Mouse (Mus musculus) gastrocnemius, adult 2 months (tissue): ENCODE data around the gene Cep41. TPM values are rescaled to one million over a fixed set of nuclear protein-coding genes. Genes with fewer than 3 reads are reported as not detected.

Experiments used
- DNase-seq: peaks from one replicate; pipeline ENCODE4 v3.0.0; 2022
- H3K27ac ChIP-seq: fragments of 200-600 bp; 2 replicates; pipeline ENCODE4 v1.8.1; 2022; ENCODE audit warnings: mild to moderate bottlenecking
- H3K4me3 ChIP-seq: fragments of 200-600 bp; 2 replicates; pipeline ENCODE4 v1.8.1; 2022; ENCODE audit warnings: mild to moderate bottlenecking, moderate library complexity
- CTCF ChIP-seq: fragments of 200-600 bp; IDR thresholded peaks from 2 replicates; pipeline ENCODE4 v1.8.1; 2022; ENCODE audit warnings: antibody characterized with exemption, mild to moderate bottlenecking, moderate library complexity
- intact Hi-C: fragments of 180-260 bp; cut with DNase I; formaldehyde crosslinking; loops from one replicate; pipeline ENCODE4 v1.15.1; 2025
- total RNA-seq, 2 experiments: library from RNA; stranded (reverse); gene quantifications; 2 replicates each; pipeline ENCODE4 v1.2.3; 2021

Gene Cep41
- total RNA-seq, 2 experiments from 2014 or later: 0.20 to 1.6 TPM

DNA sequence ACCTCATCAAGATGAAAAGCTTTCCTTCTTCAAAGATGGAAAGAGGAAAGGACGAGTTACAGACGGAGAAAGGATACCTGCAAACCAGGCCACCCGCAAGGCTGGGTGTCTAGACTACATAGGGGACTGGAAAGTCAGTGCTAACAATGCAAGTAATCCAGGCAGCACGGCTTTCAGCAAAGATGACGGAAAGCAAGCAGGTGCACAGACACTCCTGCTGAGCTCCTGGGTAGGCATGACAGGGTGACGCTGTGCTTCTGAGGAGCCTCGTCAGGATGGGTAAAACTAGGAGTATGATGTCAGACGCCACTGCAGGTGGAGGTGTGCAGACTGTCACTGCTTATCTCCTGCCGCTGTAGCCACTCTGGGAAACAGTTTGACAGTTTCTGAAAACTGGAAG is 16.0 kb downstream of the Cep41 start:
- no peak for DNase-seq
- intact Hi-C loops: no loop called here
- no peak overlapping the region for H3K4me3 ChIP-seq
- no peak for TF ChIP-seq CTCF
- no peak overlapping the region for H3K27ac ChIP-seq

DNA sequence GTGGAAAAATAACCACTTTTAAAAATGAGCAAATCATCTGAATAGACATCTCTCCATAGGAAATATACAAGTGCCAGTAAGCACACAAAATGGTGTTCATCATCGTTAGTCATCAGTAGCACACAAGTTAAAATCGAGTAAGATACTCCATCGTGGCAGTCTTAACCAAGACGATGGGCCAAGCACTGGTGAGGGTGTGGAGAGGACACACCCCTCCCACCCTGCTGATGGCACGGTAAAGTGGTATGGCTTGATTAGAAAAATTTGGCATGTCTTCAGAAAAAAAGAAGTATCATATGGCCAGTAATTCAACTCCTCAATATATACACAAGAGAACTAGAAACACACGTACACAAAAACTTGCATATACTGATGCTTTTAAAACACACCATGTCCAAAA is 17.0 kb downstream of the Cep41 start:
- Histone ChIP-seq H3K4me3 (no peak overlapping the region), H3K27ac (no peak overlapping the region)
- DNase-seq: no peak
- intact Hi-C loops: no loop called here
- no peak for TF ChIP-seq CTCF

- TF ChIP-seq CTCF: no peak
- DNase-seq: peak; percentile 60
- H3K4me3 ChIP-seq: peak overlapping the region; percentile 70
- peak overlapping the region; percentile 73 for H3K27ac ChIP-seq
- intact Hi-C loops: no loop called here
Observed at GRCm38 (mm10) chr6:30675281-30675771, 18.2 kb downstream of the Cep41 start.

GRCm38 (mm10) chr6:30674714-30675280 is 18.8 kb downstream of the Cep41 start:
- no peak for TF ChIP-seq CTCF
- peak overlapping the region; percentile 70 for H3K4me3 ChIP-seq
- no peak for DNase-seq
- intact Hi-C loops: no loop called here
- H3K27ac ChIP-seq: peak overlapping the region; percentile 73

DNA sequence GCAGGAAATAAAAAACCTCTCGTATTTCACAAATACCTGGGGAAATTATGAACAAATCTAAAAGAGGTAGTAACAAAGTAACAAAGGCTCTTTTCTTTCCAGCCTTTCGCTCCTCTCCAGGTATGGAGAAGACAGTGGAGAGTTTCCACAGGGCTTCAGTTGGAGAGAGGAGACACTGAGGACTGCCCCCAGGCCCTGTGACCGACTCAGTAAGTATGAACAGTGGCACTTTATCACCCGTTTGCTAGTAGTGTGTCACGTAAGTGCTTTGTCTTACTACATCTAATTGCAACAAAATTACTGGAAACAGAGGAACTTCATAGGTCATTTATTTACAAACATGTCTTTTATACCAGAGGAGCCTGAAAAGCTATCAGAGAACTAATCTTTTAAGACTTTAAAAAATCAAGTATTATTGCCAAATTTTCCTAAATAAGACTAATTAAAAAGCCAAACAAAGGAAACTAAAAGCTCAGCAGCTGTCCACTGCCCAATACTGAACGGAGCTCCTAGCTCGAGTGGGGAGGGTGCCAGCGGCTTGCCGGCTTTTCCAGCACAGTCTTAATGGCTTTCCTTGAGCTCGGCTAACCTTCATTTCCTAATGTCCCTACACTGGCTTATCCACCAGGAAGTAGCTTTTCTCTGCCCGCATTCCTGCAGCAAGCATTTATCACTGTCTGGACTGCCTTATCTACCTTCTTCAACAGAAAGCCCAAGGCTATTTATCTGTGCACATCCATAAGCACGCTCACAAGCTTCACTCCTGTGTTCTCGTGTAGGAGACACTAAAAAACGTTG is 19.6 kb downstream of the Cep41 start:
- peak; percentile 56 for DNase-seq
- intact Hi-C loops: no loop called here
- Histone ChIP-seq H3K4me3 (peak overlapping the region; percentile 70), H3K27ac (peak overlapping the region; percentile 73)
- TF ChIP-seq CTCF: no peak

GRCm38 (mm10) chr6:30671696-30672095 is 21.9 kb downstream of the Cep41 start:
- H3K4me3 ChIP-seq: no peak overlapping the region
- TF ChIP-seq CTCF: no peak
- intact Hi-C loops: no loop called here
- DNase-seq: no peak
- no peak overlapping the region for H3K27ac ChIP-seq

DNA sequence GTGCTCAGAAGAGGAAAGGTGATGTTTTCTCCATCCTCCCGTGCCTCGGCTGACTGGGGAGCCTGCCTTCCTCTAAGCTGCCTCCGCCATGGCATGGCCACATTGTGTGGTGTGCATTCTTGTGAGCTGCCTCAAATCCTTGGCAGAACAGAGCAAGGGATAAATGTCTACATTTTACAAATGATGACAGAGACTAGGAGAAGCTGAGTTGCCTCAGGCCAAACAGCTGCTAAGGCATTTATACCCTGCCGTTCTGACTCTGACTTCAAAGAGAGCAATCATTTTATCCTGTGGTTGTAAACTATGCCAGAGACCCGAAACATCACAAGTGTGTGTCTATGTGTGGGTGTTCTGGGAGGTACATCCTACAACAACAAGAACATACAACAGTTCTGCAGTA is 26.0 kb downstream of the Cep41 start:
- no peak overlapping the region for H3K27ac ChIP-seq
- no peak for TF ChIP-seq CTCF
- no peak for DNase-seq
- intact Hi-C loops: no loop called here
- H3K4me3 ChIP-seq: no peak overlapping the region

- H3K27ac ChIP-seq: no peak overlapping the region
- no peak for DNase-seq
- TF ChIP-seq CTCF: no peak
- intact Hi-C loops: no loop called here
- H3K4me3 ChIP-seq: no peak overlapping the region
Observed at GRCm38 (mm10) chr6:30666043-30666442, 27.5 kb downstream of the Cep41 start.

GRCm38 (mm10) chr6:30665296-30665695 is 28.3 kb downstream of the Cep41 start:
- TF ChIP-seq CTCF: no peak
- no peak overlapping the region for H3K27ac ChIP-seq
- no peak for DNase-seq
- H3K4me3 ChIP-seq: no peak overlapping the region
- intact Hi-C loops: no loop called here

- intact Hi-C loops: no loop called here
- Histone ChIP-seq H3K4me3 (no peak overlapping the region), H3K27ac (no peak overlapping the region)
- DNase-seq: no peak
- no peak for TF ChIP-seq CTCF
Observed at GRCm38 (mm10) chr6:30664776-30665175, 28.8 kb downstream of the Cep41 start.

DNA sequence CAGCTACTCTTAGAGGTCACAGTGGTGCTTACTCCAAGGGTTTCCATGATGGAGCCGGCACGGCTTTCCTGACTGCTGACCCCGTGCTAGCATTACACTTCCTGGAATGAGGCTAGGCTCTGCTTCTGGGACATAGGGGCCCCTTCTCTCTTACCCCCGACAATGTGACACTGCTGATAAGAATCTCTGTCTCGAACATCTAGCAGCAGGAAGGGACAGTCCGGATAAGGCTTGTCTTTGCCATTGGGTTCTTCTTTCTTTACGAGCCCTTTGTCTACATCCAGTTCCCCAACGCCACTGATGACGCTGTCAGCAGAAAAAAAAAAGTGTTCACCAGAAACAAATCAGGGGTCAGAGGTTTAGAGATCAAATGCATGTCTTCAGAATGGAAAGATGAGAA is 34.9 kb downstream of the Cep41 start:
- TF ChIP-seq CTCF: no peak
- no peak for DNase-seq
- H3K4me3 ChIP-seq: no peak overlapping the region
- no peak overlapping the region for H3K27ac ChIP-seq
- intact Hi-C loops: no loop called here

- intact Hi-C loops: no loop called here
- TF ChIP-seq CTCF: no peak
- Histone ChIP-seq H3K4me3 (no peak overlapping the region), H3K27ac (no peak overlapping the region)
- DNase-seq: no peak
Observed at GRCm38 (mm10) chr6:30657279-30657678, 36.3 kb downstream of the Cep41 start.

DNA sequence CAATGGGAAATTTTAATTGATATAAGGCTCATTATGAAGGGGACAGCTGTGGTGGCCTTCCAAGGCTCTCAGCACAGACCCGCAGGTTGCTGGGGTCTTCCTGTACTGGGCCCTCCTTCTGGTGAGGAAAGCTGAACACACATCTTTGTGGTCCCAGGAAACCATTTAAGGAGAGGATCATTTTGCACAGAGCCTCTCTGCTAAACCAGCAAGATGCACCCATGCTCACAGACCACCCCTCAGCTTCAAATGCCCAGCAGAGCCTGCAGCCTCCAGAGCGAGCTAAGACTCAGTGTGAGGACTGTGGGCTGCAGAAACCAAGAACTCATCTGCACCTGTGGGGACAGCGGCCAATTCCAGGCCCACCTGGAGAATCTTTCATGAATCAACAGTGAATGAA is 38.6 kb downstream of the Cep41 start:
- intact Hi-C loops: no loop called here
- no peak for DNase-seq
- TF ChIP-seq CTCF: no peak
- Histone ChIP-seq H3K27ac (no peak overlapping the region), H3K4me3 (no peak overlapping the region)
